ENCODE assay signal across 14 mouse cellular contexts in genomic region chr6:97551884-97552283, GRCm38 (mm10).
A peak's percentile ranks its signal among the peaks of the same experiment; 100 is the strongest.
DNase-seq lines count a peak whose midpoint lies in the region; ATAC-seq and TF ChIP-seq lines count a peak whose summit lies in the region.
"Had no signal": no experiment of that assay in that cellular context is flagged by ENCODE, and none has a peak within 500 bp of the region (broad histone marks: within the 10 kb centered on the region; RNA-seq: fewer than 3 reads in every experiment).

No protein-coding gene starts in this region.

- no peak overlapping the region for H3K4me3 ChIP-seq in heart, embryonic 13.5 days
- H3K4me3 ChIP-seq in neural tube, embryonic 11.5 days (ENCODE audit: low read depth, low read length), result no peak overlapping the region
- H3K4me3 ChIP-seq in limb, embryonic 14.5 days (replicated peaks; ENCODE audit: low read length), result no peak overlapping the region
- no peak overlapping the region for H3K4me3 ChIP-seq in stomach, postnatal 0 days (ENCODE audit: low read depth, low read length)
- H3K4me3 ChIP-seq: embryonic facial prominence, embryonic 13.5 days had no signal

- peaks cover 7% of the 10 kb centered on the region; the same call in 1 of the 2 replicates for H3K9me3 ChIP-seq in heart, embryonic 13.5 days
- no peaks in the 10 kb centered on the region for H3K9me3 ChIP-seq in neural tube, embryonic 11.5 days (ENCODE audit: control insufficient read depth, low read length)
- H3K9me3 ChIP-seq in limb, embryonic 14.5 days (ENCODE audit: control insufficient read depth, low read length), result no peaks in the 10 kb centered on the region
- H3K9me3 ChIP-seq in stomach, postnatal 0 days (ENCODE audit: control insufficient read depth, low read length), result no peaks in the 10 kb centered on the region
- H3K9me3 ChIP-seq: embryonic facial prominence, embryonic 13.5 days had no signal

- TF ChIP-seq POLR2A in limb, embryonic 14.5 days (IDR thresholded peaks at IDR 0.05; ENCODE audit: borderline replicate concordance, extremely low read depth, insufficient read depth, insufficient read length), result no peak

- ATAC-seq in heart, embryonic 13.5 days (ENCODE audit: extremely low read depth, insufficient number of reproducible peaks, low FRiP score, low TSS enrichment), result no peak
- peak; percentile 41; the same call in 1 of the 2 replicates for ATAC-seq in neural tube, embryonic 11.5 days (ENCODE audit: insufficient read depth, low FRiP score, low TSS enrichment)
- ATAC-seq in limb, embryonic 14.5 days (ENCODE audit: low FRiP score, low read depth), result peak; percentile 67
- no peak; the same call in 1 of the 2 replicates for ATAC-seq in stomach, postnatal 0 days (ENCODE audit: low FRiP score, low TSS enrichment)
- ATAC-seq: intestine, postnatal 0 days had no signal

- no peaks in the 10 kb centered on the region for H3K36me3 ChIP-seq in heart, embryonic 13.5 days
- no peaks in the 10 kb centered on the region for H3K36me3 ChIP-seq in neural tube, embryonic 11.5 days (ENCODE audit: control insufficient read depth, insufficient read depth, low read length)
- H3K36me3 ChIP-seq in limb, embryonic 14.5 days (ENCODE audit: control insufficient read depth, insufficient read depth, low read length), result no peaks in the 10 kb centered on the region
- no peaks in the 10 kb centered on the region for H3K36me3 ChIP-seq in stomach, postnatal 0 days (ENCODE audit: control insufficient read depth, insufficient read depth, low read length)
- H3K36me3 ChIP-seq: embryonic facial prominence, embryonic 13.5 days had no signal

- no peak for DNase-seq in heart, postnatal 4 days
- no peak for DNase-seq in neural tube, embryonic 11.5 days (ENCODE audit: low spot score)
- no peak for DNase-seq in neural tube, embryonic 10.5 days (ENCODE audit: extremely low spot score, low spot score)
- peak; percentile 38 for DNase-seq in limb, embryonic 14.5 days (ENCODE audit: low spot score)
- DNase-seq in stomach, postnatal 0 days (ENCODE audit: low spot score), result no peak
- no peak for DNase-seq in thymus, postnatal 36 days
- no peak for DNase-seq in adrenal gland, postnatal 36 days
- DNase-seq: B cell, adult 2 months; heart, postnatal 14 days; kidney, postnatal 10 days had no signal

- no peaks in the 10 kb centered on the region for H3K27me3 ChIP-seq in heart, embryonic 13.5 days (replicated peaks)
- no peaks in the 10 kb centered on the region for H3K27me3 ChIP-seq in neural tube, embryonic 11.5 days (ENCODE audit: control insufficient read depth, insufficient read depth, low read length)
- H3K27me3 ChIP-seq in limb, embryonic 14.5 days (ENCODE audit: control insufficient read depth, insufficient read depth, low read length), result no peaks in the 10 kb centered on the region
- H3K27me3 ChIP-seq in stomach, postnatal 0 days (ENCODE audit: control insufficient read depth, insufficient read depth, low read length), result no peaks in the 10 kb centered on the region
- H3K27me3 ChIP-seq: embryonic facial prominence, embryonic 13.5 days had no signal

- H3K4me1 ChIP-seq in heart, embryonic 13.5 days, result peaks cover 34% of the 10 kb centered on the region
- peaks cover 6% of the 10 kb centered on the region; the same call in 1 of the 2 replicates for H3K4me1 ChIP-seq in neural tube, embryonic 11.5 days (ENCODE audit: control insufficient read depth, insufficient read depth, low read length)
- peaks cover 3% of the 10 kb centered on the region; the same call in 1 of the 2 replicates for H3K4me1 ChIP-seq in limb, embryonic 14.5 days (ENCODE audit: control insufficient read depth, insufficient read depth, low read length)
- no peaks in the 10 kb centered on the region for H3K4me1 ChIP-seq in stomach, postnatal 0 days (replicated peaks; ENCODE audit: control insufficient read depth, insufficient read depth)

- WGBS in heart, embryonic 13.5 days, result 69% methylated on average over 8 of the region's 8 CpGs
- whole genome bisulfite sequencing in neural tube, embryonic 11.5 days, result 58% methylated on average over 8 of the region's 8 CpGs
- 38% methylated on average over 8 of the region's 8 CpGs for WGBS in limb, embryonic 14.5 days
- WGBS in stomach, postnatal 0 days, result 48% methylated on average over 8 of the region's 8 CpGs

- H3K27ac ChIP-seq in heart, embryonic 13.5 days (replicated peaks), result peak overlapping the region; percentile 53
- no peak overlapping the region for H3K27ac ChIP-seq in neural tube, embryonic 11.5 days (ENCODE audit: low read depth, low read length)
- no peak overlapping the region for H3K27ac ChIP-seq in limb, embryonic 14.5 days (replicated peaks; ENCODE audit: low read depth, low read length)
- H3K27ac ChIP-seq in stomach, postnatal 0 days (replicated peaks), result no peak overlapping the region
- H3K27ac ChIP-seq: embryonic facial prominence, embryonic 13.5 days; liver, embryonic 14.5 days had no signal

- peak; percentile 20 for TF ChIP-seq EP300 in stomach, postnatal 0 days (optimal IDR thresholded peaks at IDR 0.05)

- H3K9ac ChIP-seq in heart, embryonic 13.5 days, result no peak overlapping the region
- H3K9ac ChIP-seq in neural tube, embryonic 11.5 days (ENCODE audit: low read length), result no peak overlapping the region
- no peak overlapping the region for H3K9ac ChIP-seq in limb, embryonic 14.5 days (ENCODE audit: low read depth, low read length, severe bottlenecking)
- H3K9ac ChIP-seq in stomach, postnatal 0 days (ENCODE audit: low read length), result no peak overlapping the region
- H3K9ac ChIP-seq: embryonic facial prominence, embryonic 13.5 days; liver, embryonic 14.5 days had no signal

- H3K4me2 ChIP-seq in heart, embryonic 13.5 days, result no peak overlapping the region
- no peak overlapping the region for H3K4me2 ChIP-seq in neural tube, embryonic 11.5 days (ENCODE audit: low read depth)
- no peak overlapping the region for H3K4me2 ChIP-seq in limb, embryonic 14.5 days (replicated peaks; ENCODE audit: low read depth, low read length, severe bottlenecking)
- H3K4me2 ChIP-seq in stomach, postnatal 0 days (replicated peaks; ENCODE audit: low read depth), result no peak overlapping the region
- H3K4me2 ChIP-seq: embryonic facial prominence, embryonic 13.5 days had no signal

- no peak for TF ChIP-seq CTCF in stomach, postnatal 0 days (IDR thresholded peaks at IDR 0.05; ENCODE audit: low read depth)

Comparison
In these comparisons a context has a peak if more than half of its experiments do, and no peak if none do; other contexts are left out.
1. ATAC-seq: peak in neural tube, embryonic 11.5 days (single experiment) and limb, embryonic 14.5 days (single experiment); none in heart, embryonic 13.5 days (single experiment) and stomach, postnatal 0 days (single experiment).